Mouse (Mus musculus) forebrain, embryonic 15.5 days (tissue): ENCODE measurements around the gene Ssrp1. TPM values are rescaled to one million over a fixed set of nuclear protein-coding genes. Genes with fewer than 3 reads are reported as not detected.

Experiments used
- ATAC-seq: fragments of 200-750 bp; cut with Nextera tagmentation; replicated peaks from 2 replicates; pipeline ENCODE4 v1.8.0; 2017; ENCODE audit warnings: mild to moderate bottlenecking, moderate TSS enrichment, moderate library complexity
- H3K27ac ChIP-seq: fragments of 300-500 bp; sonication (generic); replicated peaks from 2 replicates; pipeline ENCODE4 v1.5.1; 2015; ENCODE audit warnings: mild to moderate bottlenecking, inconsistent platforms
- H3K27me3 ChIP-seq: fragments of 300-500 bp; sonication (generic); 2 replicates; pipeline ENCODE4 v1.6.1; 2015; ENCODE audit warnings: inconsistent platforms
- H3K36me3 ChIP-seq: fragments of 300-500 bp; sonication (generic); 2 replicates; pipeline ENCODE4 v1.6.1; 2015; ENCODE audit warnings: mild to moderate bottlenecking, inconsistent platforms
- H3K4me1 ChIP-seq: fragments of 300-500 bp; sonication (generic); 2 replicates; pipeline ENCODE4 v1.6.1; 2015; ENCODE audit warnings: inconsistent platforms
- H3K4me2 ChIP-seq: fragments of 300-500 bp; sonication (generic); replicated peaks from 2 replicates; pipeline ENCODE4 v1.6.1; 2015; ENCODE audit warnings: mild to moderate bottlenecking, inconsistent platforms
- H3K4me3 ChIP-seq: fragments of 300-500 bp; sonication (generic); 2 replicates; pipeline ENCODE4 v1.5.1; 2015; ENCODE audit warnings: mild to moderate bottlenecking, inconsistent platforms
- H3K9ac ChIP-seq: fragments of 300-500 bp; sonication (generic); replicated peaks from 2 replicates; pipeline ENCODE4 v1.6.1; 2015; ENCODE audit warnings: mild to moderate bottlenecking, inconsistent platforms
- H3K9me3 ChIP-seq: fragments of 300-500 bp; sonication (generic); 2 replicates; pipeline ENCODE4 v1.6.1; 2016; ENCODE audit warnings: inconsistent platforms
- WGBS: fragments of 180-500 bp; shearing (Covaris S2); methylation state at CpG from one replicate; pipeline ENCODE4 v1.1.7; 2015; ENCODE audit warnings: mixed read lengths; 5-methylcytosine and 5-hydroxymethylcytosine counted together
- polyA plus RNA-seq: library from polyadenylated mRNA; unstranded; fragments of >200 nt; fragmentation: Nextera tagmentation; extraction: Ambion mirVana; gene quantifications from 2 replicates; pipeline ENCODE4 v1.2.1, GENCODE M21; 2015

Gene Ssrp1
- polyA plus RNA-seq, 1 experiment from 2014 or later: 229 TPM

DNA sequence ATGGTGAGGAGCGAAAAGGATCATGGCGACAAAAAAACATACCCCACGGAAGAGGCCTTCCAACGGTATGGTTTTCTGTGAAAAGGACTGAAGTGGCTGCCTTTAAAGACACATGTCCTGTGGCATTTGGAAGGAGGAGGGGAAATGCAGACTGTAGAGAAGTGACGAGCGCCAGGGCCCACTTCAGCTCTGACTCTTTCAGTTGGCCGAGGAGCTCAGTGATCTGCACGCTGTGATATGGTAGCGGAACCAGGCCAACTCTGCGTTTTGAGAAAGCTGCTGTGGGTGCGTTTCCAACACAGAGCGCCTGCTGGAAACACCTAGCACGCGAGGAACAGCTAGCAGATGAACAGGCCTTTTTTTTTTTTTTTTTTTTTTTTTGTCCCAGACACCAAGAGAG lies 24.4 kb upstream of the Ssrp1 start:
- Histone ChIP-seq H3K4me2 (no peak overlapping the region), H3K27ac (0 out of 2 replicates have a peak overlapping the region, but pooled peaks have one; percentile 34), H3K27me3 (no peaks in the 10 kb centered on the region), H3K4me1 (no peaks in the 10 kb centered on the region), H3K36me3 (no peaks in the 10 kb centered on the region), H3K9me3 (no peaks in the 10 kb centered on the region), H3K4me3 (no peak overlapping the region), H3K9ac (no peak overlapping the region)
- WGBS: 79% methylated on average over 14 of the region's 14 CpGs
- ATAC-seq: peak; percentile 55; the same call in 1 of the 2 replicates

GRCm38 (mm10) chr2:85013826-85014587 lies 23.0 kb upstream of the Ssrp1 start:
- Histone ChIP-seq H3K4me2 (no peak overlapping the region), H3K9me3 (no peaks in the 10 kb centered on the region), H3K4me3 (no peak overlapping the region), H3K4me1 (no peaks in the 10 kb centered on the region), H3K27me3 (no peaks in the 10 kb centered on the region), H3K36me3 (no peaks in the 10 kb centered on the region), H3K27ac (no peak overlapping the region), H3K9ac (no peak overlapping the region)
- WGBS: 84% methylated on average over 5 of the region's 5 CpGs
- no peak for ATAC-seq

DNA sequence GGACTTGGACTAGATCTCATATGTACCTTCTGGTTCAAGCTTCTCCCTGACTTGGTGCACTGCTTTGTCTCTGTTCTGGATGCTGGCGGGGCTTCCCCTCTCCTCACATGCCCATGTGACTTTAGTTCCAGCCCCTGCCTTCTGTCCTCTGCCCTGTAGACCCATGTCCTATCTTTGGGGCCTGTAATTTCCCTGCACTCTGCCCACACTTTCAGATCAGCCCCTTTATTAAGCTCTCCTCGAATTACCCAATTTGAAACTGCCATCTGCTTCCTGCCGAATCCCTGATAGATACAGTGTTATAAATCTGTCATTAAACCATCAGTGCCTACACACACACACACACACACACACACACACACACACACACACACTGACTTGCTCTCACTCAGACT lies 22.4 kb upstream of the Ssrp1 start:
- H3K27me3 ChIP-seq: no peaks in the 10 kb centered on the region
- peak; percentile 17; the same call in 1 of the 2 replicates for ATAC-seq

GRCm38 (mm10) chr2:85022043-85022442 lies 15.0 kb upstream of the Ssrp1 start:
- ATAC-seq: no peak
- Histone ChIP-seq H3K9ac (no peak overlapping the region), H3K27me3 (no peaks in the 10 kb centered on the region), H3K27ac (no peak overlapping the region), H3K36me3 (no peaks in the 10 kb centered on the region), H3K4me3 (no peak overlapping the region), H3K4me2 (no peak overlapping the region), H3K4me1 (no peaks in the 10 kb centered on the region), H3K9me3 (no peaks in the 10 kb centered on the region)
- 20% methylated on average over 4 of the region's 4 CpGs for WGBS

More for the DNA sequence above, 22.4 kb upstream of the Ssrp1 start:
- 51% methylated on average over 3 of the region's 3 CpGs for WGBS
- H3K27ac ChIP-seq: no peak overlapping the region
- H3K36me3 ChIP-seq: no peaks in the 10 kb centered on the region
- H3K4me3 ChIP-seq: no peak overlapping the region
- H3K9me3 ChIP-seq: no peaks in the 10 kb centered on the region
- H3K9ac ChIP-seq: no peak overlapping the region
- H3K4me2 ChIP-seq: no peak overlapping the region
- no peaks in the 10 kb centered on the region for H3K4me1 ChIP-seq

GRCm38 (mm10) chr2:85026178-85026577 lies 10.9 kb upstream of the Ssrp1 start:
- ATAC-seq: no peak
- Histone ChIP-seq H3K27ac (no peak overlapping the region), H3K27me3 (no peaks in the 10 kb centered on the region), H3K9me3 (no peaks in the 10 kb centered on the region), H3K4me1 (no peaks in the 10 kb centered on the region), H3K9ac (no peak overlapping the region), H3K4me2 (no peak overlapping the region), H3K4me3 (no peak overlapping the region), H3K36me3 (no peaks in the 10 kb centered on the region)
- WGBS: 76% methylated on average over 3 of the region's 3 CpGs

DNA sequence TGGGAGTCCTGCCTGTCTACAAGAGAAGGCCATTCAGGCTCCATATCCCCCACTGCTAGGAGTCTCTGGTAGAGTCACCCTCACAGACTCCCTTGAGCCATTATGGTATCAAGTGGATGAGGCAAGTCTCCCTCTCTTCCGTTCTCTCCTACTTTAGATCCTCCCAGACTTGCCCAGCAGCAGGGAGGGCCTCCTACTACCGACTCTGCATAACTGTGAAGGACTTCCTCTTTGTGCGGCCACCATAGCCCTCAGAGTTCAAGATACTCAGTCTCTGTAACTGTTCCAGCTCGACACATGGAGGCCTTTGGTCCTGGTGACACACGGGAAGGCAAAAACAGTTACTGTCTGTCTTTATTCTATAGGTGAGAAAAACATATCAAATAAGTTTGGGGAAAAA lies 9.8 kb upstream of the Ssrp1 start:
- no peak overlapping the region for H3K27ac ChIP-seq
- H3K4me1 ChIP-seq: no peaks in the 10 kb centered on the region
- ATAC-seq: no peak
- H3K27me3 ChIP-seq: no peaks in the 10 kb centered on the region
- H3K4me3 ChIP-seq: no peak overlapping the region
- no peak overlapping the region for H3K9ac ChIP-seq
- H3K4me2 ChIP-seq: no peak overlapping the region
- H3K36me3 ChIP-seq: no peaks in the 10 kb centered on the region
- H3K9me3 ChIP-seq: no peaks in the 10 kb centered on the region
- 80% methylated on average over 5 of the region's 5 CpGs for WGBS

- H3K36me3 ChIP-seq: no peaks in the 10 kb centered on the region
- no peak overlapping the region for H3K4me3 ChIP-seq
- H3K27me3 ChIP-seq: no peaks in the 10 kb centered on the region
- H3K9me3 ChIP-seq: no peaks in the 10 kb centered on the region
- H3K9ac ChIP-seq: no peak overlapping the region
- no peak for ATAC-seq
- H3K4me2 ChIP-seq: no peak overlapping the region
- no peak overlapping the region for H3K27ac ChIP-seq
- 55% methylated on average over 6 of the region's 6 CpGs for WGBS
- H3K4me1 ChIP-seq: no peaks in the 10 kb centered on the region
Measured at GRCm38 (mm10) chr2:85029897-85030296, 7.1 kb upstream of the Ssrp1 start.

DNA sequence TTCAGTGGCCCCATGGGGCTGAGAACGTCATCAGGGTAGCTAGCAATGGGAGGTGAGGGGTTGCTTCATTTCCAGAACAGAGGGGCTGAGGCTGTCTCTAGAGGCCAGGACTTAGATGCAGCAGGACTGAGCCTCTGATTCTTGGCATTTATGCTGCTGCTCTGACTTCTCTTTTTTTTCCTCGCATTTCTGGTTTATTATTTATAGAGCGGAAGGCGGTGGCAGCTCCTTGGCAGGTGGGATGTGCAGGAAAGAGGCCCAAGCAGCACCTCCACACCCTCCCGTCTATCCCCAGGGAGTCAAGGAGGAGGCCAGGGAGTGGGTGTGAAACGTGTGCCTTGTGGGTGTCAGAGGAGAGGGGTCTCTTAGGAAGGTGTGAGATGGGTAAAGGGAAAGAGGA lies 6.0 kb upstream of the Ssrp1 start:
- 67% methylated on average over 6 of the region's 6 CpGs for WGBS
- Histone ChIP-seq H3K9me3 (no peaks in the 10 kb centered on the region), H3K27me3 (no peaks in the 10 kb centered on the region), H3K4me1 (no peaks in the 10 kb centered on the region), H3K4me2 (no peak overlapping the region), H3K9ac (no peak overlapping the region), H3K27ac (no peak overlapping the region), H3K4me3 (no peak overlapping the region), H3K36me3 (no peaks in the 10 kb centered on the region)
- ATAC-seq: no peak

- no peaks in the 10 kb centered on the region for H3K36me3 ChIP-seq
- no peak overlapping the region for H3K27ac ChIP-seq
- H3K9me3 ChIP-seq: no peaks in the 10 kb centered on the region
- H3K9ac ChIP-seq: no peak overlapping the region
- no peak overlapping the region for H3K4me3 ChIP-seq
- peaks cover 12% of the 10 kb centered on the region for H3K4me1 ChIP-seq
- ATAC-seq: no peak
- 89% methylated on average over 2 of the region's 2 CpGs for WGBS
- no peak overlapping the region for H3K4me2 ChIP-seq
- no peaks in the 10 kb centered on the region for H3K27me3 ChIP-seq
Measured at GRCm38 (mm10) chr2:85033121-85033520, 3.9 kb upstream of the Ssrp1 start.

DNA sequence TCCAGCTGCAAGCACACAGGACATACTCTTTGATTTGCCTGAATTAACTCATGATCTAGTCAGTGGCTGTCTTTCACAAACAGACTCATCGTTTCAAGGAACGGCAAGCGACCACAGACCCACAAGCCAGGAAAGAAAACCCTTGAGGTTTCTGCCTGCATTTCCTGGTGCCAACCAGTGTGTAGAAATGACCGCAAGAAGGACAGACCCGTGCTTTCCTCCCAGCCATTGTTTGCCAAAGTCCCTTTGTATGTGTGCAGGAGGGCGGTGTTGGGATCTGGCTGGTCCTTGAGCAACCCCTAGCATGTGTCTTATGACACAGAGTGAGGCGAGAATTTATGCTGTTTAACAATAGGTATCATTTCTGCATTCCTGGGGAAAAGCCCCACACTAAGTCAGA lies 2.9 kb upstream of the Ssrp1 start:
- Histone ChIP-seq H3K36me3 (no peaks in the 10 kb centered on the region), H3K9ac (no peak overlapping the region), H3K27me3 (no peaks in the 10 kb centered on the region), H3K4me2 (no peak overlapping the region), H3K27ac (no peak overlapping the region), H3K9me3 (no peaks in the 10 kb centered on the region), H3K4me3 (no peak overlapping the region), H3K4me1 (peaks cover 18% of the 10 kb centered on the region)
- ATAC-seq: no peak
- WGBS: 81% methylated on average over 7 of the region's 7 CpGs

- peaks cover 23% of the 10 kb centered on the region for H3K36me3 ChIP-seq
- H3K27ac ChIP-seq: peak overlapping the region; percentile 74
- H3K27me3 ChIP-seq: no peaks in the 10 kb centered on the region
- WGBS: 9% methylated on average over 11 of the region's 11 CpGs
- H3K9me3 ChIP-seq: no peaks in the 10 kb centered on the region
- ATAC-seq: peak; percentile 65
- peaks cover 18% of the 10 kb centered on the region for H3K4me1 ChIP-seq
- peak overlapping the region; percentile 87 for H3K4me3 ChIP-seq
- H3K9ac ChIP-seq: peak overlapping the region; percentile 98
- H3K4me2 ChIP-seq: peak overlapping the region; percentile 74
Measured at GRCm38 (mm10) chr2:85036507-85037046, 457 bp upstream of the Ssrp1 start.

GRCm38 (mm10) chr2:85038336-85038735 lies 1.3 kb downstream of the Ssrp1 start:
- 75% methylated on average over 13 of the region's 13 CpGs for WGBS

More at GRCm38 (mm10) chr2:85038336-85038735, 1.3 kb downstream of the Ssrp1 start:
- Histone ChIP-seq H3K27me3 (no peaks in the 10 kb centered on the region), H3K9ac (peak overlapping the region; percentile 98), H3K36me3 (peaks cover 40% of the 10 kb centered on the region), H3K4me3 (peak overlapping the region; percentile 87), H3K4me2 (peak overlapping the region; percentile 74), H3K9me3 (no peaks in the 10 kb centered on the region), H3K4me1 (peaks cover 18% of the 10 kb centered on the region), H3K27ac (no peak overlapping the region)
- ATAC-seq: no peak
